Mouse (Mus musculus) inflammation-experienced regulatory T-cells, adult 16 weeks (primary cell): ENCODE data around the gene Tas2r109. TPM values are rescaled to one million over a fixed set of nuclear protein-coding genes. Genes with fewer than 3 reads are reported as not detected.

Experiments
- polyA plus RNA-seq: library from polyadenylated mRNA; unstranded; fragments of 100-300 nt; shearing (Covaris generic); gene quantifications from one replicate; pipeline ENCODE4 v1.2.1, GENCODE M21; 2017

The Tas2r109 gene
- polyA plus RNA-seq, result not detected

GRCm38 (mm10) chr6:132980865-132981264, at the start of gene Tas2r109:
TSS of gene Tas2r109 (minus strand) at chr6:132980965.

GRCm38 (mm10) chr6:132957819-132958218, 22.9 kb downstream of the Tas2r109 start, which contains the start of gene Tas2r131:
TSS of gene Tas2r131 (minus strand) at chr6:132957919.

GRCm38 (mm10) chr6:132950802-132951201, 30.0 kb downstream of the Tas2r109 start, which contains the start of gene Tas2r129:
TSS of gene Tas2r129 (plus strand) at chr6:132951102.

Other genes starting within 250 kb of the Tas2r109 start
- not detected for gene Tas2r115, start 242.9 kb downstream of the Tas2r109 start, polyA plus RNA-seq
- gene Tas2r124, start 226.2 kb downstream of the Tas2r109 start, polyA plus RNA-seq, result not detected
- not detected for gene Tas2r102, start 218.8 kb downstream of the Tas2r109 start, polyA plus RNA-seq
- not detected for gene Tas2r136, start 202.8 kb downstream of the Tas2r109 start, polyA plus RNA-seq
- gene Tas2r117, start 178.1 kb downstream of the Tas2r109 start, polyA plus RNA-seq, result not detected
- not detected for gene Tas2r123, start 133.8 kb downstream of the Tas2r109 start, polyA plus RNA-seq
- not detected for gene Tas2r116, start 125.5 kb downstream of the Tas2r109 start, polyA plus RNA-seq
- not detected for gene Tas2r110, start 113.0 kb downstream of the Tas2r109 start, polyA plus RNA-seq
- not detected for gene Tas2r113, start 88.0 kb downstream of the Tas2r109 start, polyA plus RNA-seq
- not detected for gene Tas2r125, start 71.3 kb downstream of the Tas2r109 start, polyA plus RNA-seq
- not detected for gene Tas2r129, start 29.9 kb downstream of the Tas2r109 start, polyA plus RNA-seq
- gene Tas2r131, start 23.0 kb downstream of the Tas2r109 start, polyA plus RNA-seq, result not detected
- not detected for gene Tas2r103, start 56.1 kb upstream of the Tas2r109 start, polyA plus RNA-seq
- gene Tas2r140, start 74.9 kb upstream of the Tas2r109 start, polyA plus RNA-seq, result not detected
- gene Smim10l1, start 123.9 kb upstream of the Tas2r109 start, polyA plus RNA-seq, result 11.4 TPM